Mouse (Mus musculus) lung, postnatal 0 days (tissue): ENCODE data around the gene Cyp26c1. TPM values are rescaled to one million over a fixed set of nuclear protein-coding genes. Genes with fewer than 3 reads are reported as not detected.

Experiments used
- ATAC-seq: fragments of 200-750 bp; cut with Nextera tagmentation; 2 replicates; pipeline ENCODE4 v1.8.0; 2017; ENCODE audit warnings: moderate library complexity
- DNase-seq: peaks from one replicate; pipeline ENCODE4 v3.0.0-alpha.2; 2016; ENCODE audit warnings: low spot score
- H3K27ac ChIP-seq: fragments of 300-500 bp; sonication (generic); 2 replicates; pipeline ENCODE4 v1.5.1; 2014; ENCODE audit warnings: antibody characterized with exemption, mild to moderate bottlenecking, low read length, mixed read lengths
- H3K27me3 ChIP-seq: fragments of 300-500 bp; sonication (generic); replicated peaks from 2 replicates; pipeline ENCODE4 v1.6.1; 2014; ENCODE audit warnings: low read length, mixed read lengths; ENCODE audit not compliant: insufficient read depth
- H3K36me3 ChIP-seq: fragments of 300-500 bp; sonication (generic); 2 replicates; pipeline ENCODE4 v1.6.1; 2014; ENCODE audit warnings: low read length, mixed read lengths; ENCODE audit not compliant: insufficient read depth
- H3K4me1 ChIP-seq: fragments of 300-500 bp; sonication (generic); 2 replicates; pipeline ENCODE4 v1.6.1; 2014; ENCODE audit warnings: antibody characterized with exemption, low read depth, low read length, mixed read lengths; ENCODE audit not compliant: insufficient read depth
- H3K4me2 ChIP-seq: fragments of 300-500 bp; sonication (generic); replicated peaks from 2 replicates; pipeline ENCODE4 v1.6.1; 2014; ENCODE audit warnings: low read depth, mild to moderate bottlenecking, low read length, moderate library complexity, mixed read lengths
- H3K4me3 ChIP-seq: fragments of 300-500 bp; sonication (generic); 2 replicates; pipeline ENCODE4 v1.5.1; 2014; ENCODE audit warnings: low read depth, low read length
- H3K9ac ChIP-seq: fragments of 300-500 bp; sonication (generic); replicated peaks from 2 replicates; pipeline ENCODE4 v1.6.1; 2014; ENCODE audit warnings: low read depth, mild to moderate bottlenecking
- H3K9me3 ChIP-seq: fragments of 300-500 bp; sonication (generic); 2 replicates; pipeline ENCODE4 v1.6.1; 2016; ENCODE audit warnings: low read length, mixed read lengths
- CTCF ChIP-seq: IDR thresholded peaks from 2 replicates; pipeline ENCODE4 v1.5.1; 2016; ENCODE audit warnings: antibody characterized with exemption, mild to moderate bottlenecking
- EP300 ChIP-seq: IDR thresholded peaks from 2 replicates; pipeline ENCODE4 v1.6.1; 2016; ENCODE audit warnings: antibody characterized with exemption, mild to moderate bottlenecking, control low read depth
- WGBS: fragments of 180-500 bp; shearing (Covaris S2); extraction: QIAGEN DNeasy Blood & Tissue Kit; methylation state at CpG from one replicate; pipeline ENCODE4 v1.1.7; 2014; 5-methylcytosine and 5-hydroxymethylcytosine counted together
- polyA plus RNA-seq: library from polyadenylated mRNA; unstranded; fragments of >200 nt; fragmentation: Nextera tagmentation; extraction: Ambion mirVana; gene quantifications from 2 replicates; pipeline ENCODE4 v1.2.1, GENCODE M21; 2015

The Cyp26c1 gene
- polyA plus RNA-seq, 1 experiment from 2014 or later, result not detected

- H3K4me3 ChIP-seq, result no peak overlapping the region
- no peak for ATAC-seq
- TF ChIP-seq EP300 (no peak), CTCF (no peak)
- no peaks in the 10 kb centered on the region for H3K9me3 ChIP-seq
- H3K4me2 ChIP-seq, result no peak overlapping the region
- H3K36me3 ChIP-seq, result no peaks in the 10 kb centered on the region
- H3K27me3 ChIP-seq, result no peaks in the 10 kb centered on the region
- no peak overlapping the region for H3K27ac ChIP-seq
- no peak for DNase-seq
- 86% methylated on average over 2 of the region's 2 CpGs for WGBS
- H3K9ac ChIP-seq, result no peak overlapping the region
- no peaks in the 10 kb centered on the region for H3K4me1 ChIP-seq
Observed at GRCm38 (mm10) chr19:37727366-37727765, 42.0 kb downstream of the Cyp26c1 start.

- Histone ChIP-seq H3K27ac (no peak overlapping the region), H3K9me3 (no peaks in the 10 kb centered on the region), H3K4me2 (no peak overlapping the region), H3K27me3 (no peaks in the 10 kb centered on the region), H3K4me1 (no peaks in the 10 kb centered on the region), H3K36me3 (no peaks in the 10 kb centered on the region), H3K4me3 (no peak overlapping the region), H3K9ac (no peak overlapping the region)
- no peak for TF ChIP-seq CTCF
- TF ChIP-seq EP300, result no peak
- 80% methylated on average over 8 of the region's 8 CpGs for WGBS
- DNase-seq (no peak), ATAC-seq (no peak)
Observed at GRCm38 (mm10) chr19:37735426-37735825, 50.0 kb downstream of the Cyp26c1 start.

GRCm38 (mm10) chr19:37738575-37738974, 53.2 kb downstream of the Cyp26c1 start:
- no peak overlapping the region for H3K9ac ChIP-seq
- H3K4me1 ChIP-seq, result no peaks in the 10 kb centered on the region
- H3K9me3 ChIP-seq, result no peaks in the 10 kb centered on the region
- no peak for ATAC-seq
- H3K36me3 ChIP-seq, result no peaks in the 10 kb centered on the region
- H3K4me3 ChIP-seq, result no peak overlapping the region
- no peak overlapping the region for H3K4me2 ChIP-seq
- no peak for DNase-seq
- TF ChIP-seq CTCF (no peak), EP300 (no peak)
- H3K27me3 ChIP-seq, result no peaks in the 10 kb centered on the region
- no peak overlapping the region for H3K27ac ChIP-seq
- WGBS, result 83% methylated on average over 3 of the region's 3 CpGs

GRCm38 (mm10) chr19:37740043-37740442, 54.7 kb downstream of the Cyp26c1 start:
- Histone ChIP-seq H3K9me3 (no peaks in the 10 kb centered on the region), H3K4me1 (no peaks in the 10 kb centered on the region), H3K9ac (no peak overlapping the region), H3K27me3 (no peaks in the 10 kb centered on the region), H3K27ac (no peak overlapping the region), H3K36me3 (no peaks in the 10 kb centered on the region), H3K4me3 (no peak overlapping the region), H3K4me2 (no peak overlapping the region)
- ATAC-seq (no peak; the same call in 1 of the 2 replicates), DNase-seq (no peak)
- WGBS, result 51% methylated on average over 7 of the region's 7 CpGs
- no peak for TF ChIP-seq EP300
- TF ChIP-seq CTCF, result no peak

Other genes with a start within 250 kb of the Cyp26c1 start
- gene Exoc6, start 135.2 kb upstream of the Cyp26c1 start, polyA plus RNA-seq, result 11.3 and 11.9 TPM in 2 replicates
- 0.14 TPM in 1 of 2 replicates, not detected in the other for gene Cyp26a1, start 12.2 kb downstream of the Cyp26c1 start, polyA plus RNA-seq